Mouse (Mus musculus) adrenal gland, postnatal 0 days (tissue): ENCODE data around the gene Ostc. TPM values are rescaled to one million over a fixed set of nuclear protein-coding genes. Genes with fewer than 3 reads are reported as not detected.

Experiments
- polyA plus RNA-seq: library from polyadenylated mRNA; unstranded; fragments of >200 nt; fragmentation: Nextera tagmentation; extraction: Ambion mirVana; gene quantifications from 2 replicates; pipeline ENCODE4 v1.2.1, GENCODE M21; 2015

Gene Ostc
- polyA plus RNA-seq: 322 and 343 TPM in 2 replicates

GRCm38 (mm10) chr3:130708967-130709924 lies at the start of gene Ostc:
TSS of gene Ostc (minus strand) at chr3:130709444.

GRCm38 (mm10) chr3:130730189-130730653 lies 21.0 kb upstream of the Ostc start, which contains the start of gene Rpl34:
TSS of gene Rpl34 (minus strand) at chr3:130730398.

Other genes with a start within 250 kb of the Ostc start
- gene Etnppl, start 92.0 kb downstream of the Ostc start, polyA plus RNA-seq: 1.1 and 1.4 TPM in 2 replicates
- 1,170 and 2,160 TPM in 2 replicates for gene Rpl34, start 21.0 kb upstream of the Ostc start, polyA plus RNA-seq